9 mouse cellular contexts compared by ENCODE assay signal in the genomic region with DNA sequence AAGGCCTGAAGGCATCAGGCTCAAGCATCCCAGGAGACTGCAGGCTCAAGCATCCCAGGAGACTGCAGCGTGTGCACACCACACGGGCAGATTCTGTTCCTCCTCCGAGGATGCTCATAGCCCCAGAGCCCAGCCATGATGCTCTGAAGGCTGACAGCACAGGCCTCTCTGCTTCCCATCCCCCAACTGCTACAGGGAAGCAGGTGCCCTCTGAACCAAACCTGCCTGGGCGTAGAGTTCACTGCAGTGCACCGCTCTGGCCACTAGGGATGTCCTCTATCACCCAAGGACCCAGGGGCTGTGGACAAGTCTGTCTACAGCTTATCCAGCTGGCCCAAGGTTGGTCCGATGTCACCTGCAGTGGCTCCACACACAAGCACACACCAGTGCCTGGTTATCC. TPM values are rescaled to one million over a fixed set of nuclear protein-coding genes. Genes with fewer than 3 reads are reported as not detected.
DNase-seq lines count a peak whose midpoint lies in the region; ATAC-seq lines count a peak whose summit lies in the region.
"Had no signal": no experiment of that assay in that cellular context is flagged by ENCODE, and none has a peak within 500 bp of the region (broad histone marks: within the 10 kb centered on the region; RNA-seq: fewer than 3 reads in every experiment).

No protein-coding gene starts in this region.

- no peak overlapping the region for H3K9ac ChIP-seq in hindbrain, embryonic 14.5 days
- H3K9ac ChIP-seq in heart, embryonic 16.5 days (ENCODE audit: low read length) = no peak overlapping the region
- no peak overlapping the region for H3K9ac ChIP-seq in midbrain, embryonic 14.5 days (replicated peaks; ENCODE audit: low read length)

- intact Hi-C loops in left cerebral cortex, postnatal 36 days (cut with DNase I) = loop anchor here (5.0 kb wide), 1 partner anchor 80 kb away; the partner anchor contains the start of gene Twsg1

- DNase-seq in hindbrain, embryonic 10.5 days (ENCODE audit: low spot score) = peak; percentile 51
- DNase-seq in hindbrain, embryonic 14.5 days (ENCODE audit: low spot score) = no peak
- peak; percentile 54 to 63 for DNase-seq in cerebellum, adult 18-20 months
- DNase-seq in limb, embryonic 10.5 days (ENCODE audit: low spot score) = peak; percentile 61
- peak; percentile 38 for DNase-seq in midbrain, embryonic 14.5 days
- DNase-seq in thymus, postnatal 10 days (ENCODE audit: low spot score in 2 of 2) = peak; percentile 70 to 78
- no peak for DNase-seq in left cerebral cortex, postnatal 36 days (ENCODE audit: low spot score in 2 of 2)

- no peak overlapping the region for H3K4me2 ChIP-seq in hindbrain, embryonic 14.5 days (replicated peaks)
- no peak overlapping the region for H3K4me2 ChIP-seq in heart, embryonic 16.5 days (ENCODE audit: low read depth, low read length)
- no peak overlapping the region for H3K4me2 ChIP-seq in midbrain, embryonic 14.5 days (ENCODE audit: low read length)

- ATAC-seq in hindbrain, embryonic 14.5 days (ENCODE audit: low FRiP score) = no peak
- ATAC-seq in heart, embryonic 16.5 days (replicated peaks; ENCODE audit: extremely low read depth, insufficient read depth, low FRiP score) = peak; percentile 59
- no peak for ATAC-seq in midbrain, embryonic 14.5 days (ENCODE audit: low FRiP score, low TSS enrichment)

- H3K4me3 ChIP-seq in hindbrain, embryonic 10.5 days = no peak overlapping the region
- H3K4me3 ChIP-seq in hindbrain, embryonic 14.5 days (replicated peaks; ENCODE audit: low read length) = no peak overlapping the region
- H3K4me3 ChIP-seq in heart, embryonic 16.5 days (ENCODE audit: low read length) = no peak overlapping the region
- H3K4me3 ChIP-seq in limb, embryonic 10.5 days = no peak overlapping the region
- H3K4me3 ChIP-seq in midbrain, embryonic 14.5 days (replicated peaks; ENCODE audit: low read depth, low read length) = no peak overlapping the region
- H3K4me3 ChIP-seq: myocyte had no signal

- H3K9me3 ChIP-seq in hindbrain, embryonic 10.5 days = no peaks in the 10 kb centered on the region
- no peaks in the 10 kb centered on the region for H3K9me3 ChIP-seq in hindbrain, embryonic 14.5 days (ENCODE audit: control insufficient read depth, low read length)
- H3K9me3 ChIP-seq in heart, embryonic 16.5 days (replicated peaks; ENCODE audit: control insufficient read depth, low read length) = no peaks in the 10 kb centered on the region
- H3K9me3 ChIP-seq in limb, embryonic 10.5 days (replicated peaks) = no peaks in the 10 kb centered on the region
- no peaks in the 10 kb centered on the region for H3K9me3 ChIP-seq in midbrain, embryonic 14.5 days (ENCODE audit: control insufficient read depth, low read length)

- no peaks in the 10 kb centered on the region for H3K27me3 ChIP-seq in hindbrain, embryonic 10.5 days (ENCODE audit: insufficient read depth, poor library complexity, severe bottlenecking)
- no peaks in the 10 kb centered on the region for H3K27me3 ChIP-seq in hindbrain, embryonic 14.5 days (ENCODE audit: control insufficient read depth, insufficient read depth, low read length)
- no peaks in the 10 kb centered on the region for H3K27me3 ChIP-seq in heart, embryonic 16.5 days (ENCODE audit: control insufficient read depth, insufficient read depth, low read length)
- H3K27me3 ChIP-seq in limb, embryonic 10.5 days (ENCODE audit: low read depth, poor library complexity, severe bottlenecking) = no peaks in the 10 kb centered on the region
- H3K27me3 ChIP-seq in midbrain, embryonic 14.5 days (ENCODE audit: control insufficient read depth, insufficient read depth, low read length) = no peaks in the 10 kb centered on the region

- H3K36me3 ChIP-seq in hindbrain, embryonic 10.5 days = peaks cover under 1% of the 10 kb centered on the region; the same call in 1 of the 2 replicates
- no peaks in the 10 kb centered on the region for H3K36me3 ChIP-seq in hindbrain, embryonic 14.5 days (replicated peaks; ENCODE audit: control insufficient read depth, insufficient read depth)
- no peaks in the 10 kb centered on the region for H3K36me3 ChIP-seq in heart, embryonic 16.5 days (ENCODE audit: control insufficient read depth, insufficient read depth)
- peaks cover under 1% of the 10 kb centered on the region; the same call in 1 of the 2 replicates for H3K36me3 ChIP-seq in limb, embryonic 10.5 days
- no peaks in the 10 kb centered on the region for H3K36me3 ChIP-seq in midbrain, embryonic 14.5 days (ENCODE audit: control insufficient read depth, insufficient read depth, low read length)

- 37% methylated on average over 6 of the region's 6 CpGs for WGBS in hindbrain, embryonic 10.5 days
- WGBS in hindbrain, embryonic 14.5 days = 35% methylated on average over 6 of the region's 6 CpGs
- 44% methylated on average over 6 of the region's 6 CpGs for WGBS in heart, embryonic 16.5 days
- WGBS in limb, embryonic 10.5 days = 35% methylated on average over 6 of the region's 6 CpGs
- WGBS in midbrain, embryonic 14.5 days = 29% methylated on average over 6 of the region's 6 CpGs

- 0 out of 2 replicates have a peak overlapping the region, but pooled peaks have one; percentile 4 for H3K27ac ChIP-seq in hindbrain, embryonic 10.5 days
- H3K27ac ChIP-seq in hindbrain, embryonic 14.5 days = no peak overlapping the region
- peak overlapping the region; percentile 25; the same call in 1 of the 2 replicates for H3K27ac ChIP-seq in heart, embryonic 16.5 days (ENCODE audit: low read length)
- no peak overlapping the region for H3K27ac ChIP-seq in limb, embryonic 10.5 days
- H3K27ac ChIP-seq in midbrain, embryonic 14.5 days (replicated peaks; ENCODE audit: low read depth, low read length) = no peak overlapping the region

- peaks cover 10% of the 10 kb centered on the region; the same call in 1 of the 2 replicates for H3K4me1 ChIP-seq in hindbrain, embryonic 10.5 days (replicated peaks)
- 0 out of 2 replicates have a peak, but pooled peaks cover 13% of the 10 kb centered on the region for H3K4me1 ChIP-seq in hindbrain, embryonic 14.5 days (replicated peaks; ENCODE audit: control insufficient read depth, insufficient read depth, low read length)
- H3K4me1 ChIP-seq in heart, embryonic 16.5 days (ENCODE audit: control insufficient read depth, insufficient read depth, low read length) = no peaks in the 10 kb centered on the region; the same call in 1 of the 2 replicates
- H3K4me1 ChIP-seq in limb, embryonic 10.5 days = peaks cover 18% of the 10 kb centered on the region
- H3K4me1 ChIP-seq in midbrain, embryonic 14.5 days (ENCODE audit: control insufficient read depth, insufficient read depth, low read length) = peaks cover 7% of the 10 kb centered on the region; the same call in 1 of the 2 replicates

RNA-seq across cellular contexts. Expression of gene Ralbp1, which starts 12.9 kb away (rescaled TPM):
- 46.4 and 58.3 TPM in 2 replicates for polyA plus RNA-seq in hindbrain, embryonic 10.5 days (2016; fragmentation: Nextera tagmentation; extraction: Ambion mirVana)
- polyA plus RNA-seq in hindbrain, embryonic 14.5 days (2014; fragmentation: Nextera tagmentation; extraction: Ambion mirVana) = 40.5 and 44.2 TPM in 2 replicates
- polyA plus RNA-seq in heart, embryonic 16.5 days (2015; fragmentation: Nextera tagmentation; extraction: Ambion mirVana) = 53.7 and 54.8 TPM in 2 replicates
- 53.4 and 64.7 TPM in 2 replicates for polyA plus RNA-seq in limb, embryonic 10.5 days (2016; fragmentation: Nextera tagmentation; extraction: Ambion mirVana)
- polyA plus RNA-seq in midbrain, embryonic 14.5 days (2014; fragmentation: Nextera tagmentation; extraction: Ambion mirVana) = 38.5 and 54.0 TPM in 2 replicates
- total RNA-seq in left cerebral cortex, postnatal 36 days (2021) = 10 to 100 TPM; 62.1 to 64.0 TPM

Comparison
In these comparisons a context has a peak if more than half of its experiments do, and no peak if none do; other contexts are left out.
1. DNase-seq: peak in hindbrain, embryonic 10.5 days (single experiment), cerebellum, adult 18-20 months (2 of 2), limb, embryonic 10.5 days (single experiment), midbrain, embryonic 14.5 days (single experiment) and thymus, postnatal 10 days (2 of 2); none in hindbrain, embryonic 14.5 days (single experiment) and left cerebral cortex, postnatal 36 days (0 of 2).
2. H3K27ac ChIP-seq: peak in hindbrain, embryonic 10.5 days (single experiment) and heart, embryonic 16.5 days (single experiment); none in hindbrain, embryonic 14.5 days (single experiment), limb, embryonic 10.5 days (single experiment) and midbrain, embryonic 14.5 days (single experiment).